Mouse (Mus musculus) small intestine, adult 2 months (tissue): ENCODE results near the gene Nup62.

Experiments
- CTCF ChIP-seq: fragments of 200-500 bp; IDR thresholded peaks from 2 replicates; pipeline ENCODE4 v1.5.1; 2012; ENCODE audit warnings: low read depth, mild to moderate bottlenecking, control low read depth, inconsistent platforms, low read length, moderate library complexity, mixed read lengths; ENCODE audit not compliant: insufficient replicate concordance, insufficient read length; ENCODE audit errors: extremely low read depth
- POLR2A ChIP-seq: fragments of 200-500 bp; IDR thresholded peaks from 2 replicates; pipeline ENCODE4 v1.6.1; 2012; ENCODE audit warnings: low read depth, mild to moderate bottlenecking, control low read depth, inconsistent platforms, low read length, moderate library complexity

DNA sequence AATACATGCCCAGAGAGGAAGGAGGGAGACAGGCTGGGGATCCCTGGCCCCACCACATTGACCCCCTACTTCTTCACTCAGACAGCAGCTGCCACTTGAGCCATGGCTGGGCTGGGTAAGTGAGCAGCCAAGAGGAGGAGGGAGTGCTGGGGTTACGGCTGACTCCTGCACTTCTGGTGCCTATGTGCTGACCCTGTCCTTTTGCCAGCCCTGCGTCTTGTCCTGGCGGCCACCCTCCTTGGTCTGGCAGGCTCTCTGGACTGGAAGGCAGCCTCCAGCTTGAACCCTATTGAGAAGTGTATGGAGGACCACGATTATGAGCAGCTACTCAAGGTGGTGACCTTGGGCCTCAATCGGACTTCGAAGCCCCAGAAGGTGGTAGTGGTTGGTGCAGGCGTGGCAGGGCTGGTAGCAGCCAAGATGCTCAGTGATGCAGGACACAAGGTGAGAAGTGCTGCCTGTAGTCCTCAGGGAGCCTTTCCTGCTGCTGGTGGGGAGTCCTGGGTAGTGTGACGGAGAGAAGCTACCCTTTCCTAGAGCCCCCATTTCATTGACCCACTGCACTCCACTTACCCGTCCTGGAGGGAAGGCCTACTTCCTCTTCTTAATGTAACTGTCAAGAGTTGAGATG, 20.6 kb downstream of the Nup62 start:
- TF ChIP-seq CTCF (no peak), POLR2A (no peak)
